Mouse (Mus musculus) forebrain, embryonic 14.5 days (tissue): ENCODE data around the gene Lbp. TPM values are rescaled to one million over a fixed set of nuclear protein-coding genes. Genes with fewer than 3 reads are reported as not detected.

ENCODE experiments used
- ATAC-seq: fragments of 200-750 bp; cut with Nextera tagmentation; 2 replicates; pipeline ENCODE4 v1.8.0; 2017; ENCODE audit warnings: mild to moderate bottlenecking, moderate library complexity
- DNase-seq: peaks from one replicate; pipeline ENCODE4 v3.0.0-alpha.2; 2015; ENCODE audit warnings: low spot score
- H3K27ac ChIP-seq: fragments of 300-500 bp; sonication (generic); 2 replicates; pipeline ENCODE4 v1.5.1; 2014; ENCODE audit warnings: low read depth, mild to moderate bottlenecking, control low read depth, low read length, moderate library complexity
- H3K27me3 ChIP-seq: fragments of 300-500 bp; sonication (generic); replicated peaks from 2 replicates; pipeline ENCODE4 v1.6.1; 2014; ENCODE audit warnings: low read length, control low read depth, mixed read lengths; ENCODE audit not compliant: control insufficient read depth, insufficient read depth
- H3K36me3 ChIP-seq: fragments of 300-500 bp; sonication (generic); 2 replicates; pipeline ENCODE4 v1.6.1; 2014; ENCODE audit warnings: low read length, control low read depth; ENCODE audit not compliant: control insufficient read depth, insufficient read depth
- H3K4me1 ChIP-seq: fragments of 300-500 bp; sonication (generic); 2 replicates; pipeline ENCODE4 v1.6.1; 2014; ENCODE audit warnings: antibody characterized with exemption, low read length, control low read depth; ENCODE audit not compliant: control insufficient read depth, insufficient read depth
- H3K4me2 ChIP-seq: fragments of 300-500 bp; sonication (generic); 2 replicates; pipeline ENCODE4 v1.6.1; 2014; ENCODE audit warnings: mild to moderate bottlenecking, control low read depth, low read length
- H3K4me3 ChIP-seq: fragments of 300-500 bp; sonication (generic); 2 replicates; pipeline ENCODE4 v1.5.1; 2014; ENCODE audit warnings: low read depth, low read length, control low read depth
- H3K9ac ChIP-seq: fragments of 300-500 bp; sonication (generic); 2 replicates; pipeline ENCODE4 v1.6.1; 2014; ENCODE audit warnings: mild to moderate bottlenecking, low read length, control low read depth, moderate library complexity
- H3K9me3 ChIP-seq: fragments of 300-500 bp; sonication (generic); replicated peaks from 2 replicates; pipeline ENCODE4 v1.6.1; 2016; ENCODE audit warnings: low read length, control low read depth, mixed read lengths; ENCODE audit not compliant: control insufficient read depth
- WGBS: fragments of 180-500 bp; shearing (Covaris S2); extraction: QIAGEN DNeasy Blood & Tissue Kit; methylation state at CpG from one replicate; pipeline ENCODE4 v1.1.7; 2014; 5-methylcytosine and 5-hydroxymethylcytosine counted together
- polyA plus RNA-seq: library from polyadenylated mRNA; unstranded; fragments of >200 nt; fragmentation: Nextera tagmentation; extraction: Ambion mirVana; gene quantifications from 2 replicates; pipeline ENCODE4 v1.2.1, GENCODE M21; 2014

Lbp gene
- polyA plus RNA-seq, result 2.6 and 3.0 TPM in 2 replicates

DNA sequence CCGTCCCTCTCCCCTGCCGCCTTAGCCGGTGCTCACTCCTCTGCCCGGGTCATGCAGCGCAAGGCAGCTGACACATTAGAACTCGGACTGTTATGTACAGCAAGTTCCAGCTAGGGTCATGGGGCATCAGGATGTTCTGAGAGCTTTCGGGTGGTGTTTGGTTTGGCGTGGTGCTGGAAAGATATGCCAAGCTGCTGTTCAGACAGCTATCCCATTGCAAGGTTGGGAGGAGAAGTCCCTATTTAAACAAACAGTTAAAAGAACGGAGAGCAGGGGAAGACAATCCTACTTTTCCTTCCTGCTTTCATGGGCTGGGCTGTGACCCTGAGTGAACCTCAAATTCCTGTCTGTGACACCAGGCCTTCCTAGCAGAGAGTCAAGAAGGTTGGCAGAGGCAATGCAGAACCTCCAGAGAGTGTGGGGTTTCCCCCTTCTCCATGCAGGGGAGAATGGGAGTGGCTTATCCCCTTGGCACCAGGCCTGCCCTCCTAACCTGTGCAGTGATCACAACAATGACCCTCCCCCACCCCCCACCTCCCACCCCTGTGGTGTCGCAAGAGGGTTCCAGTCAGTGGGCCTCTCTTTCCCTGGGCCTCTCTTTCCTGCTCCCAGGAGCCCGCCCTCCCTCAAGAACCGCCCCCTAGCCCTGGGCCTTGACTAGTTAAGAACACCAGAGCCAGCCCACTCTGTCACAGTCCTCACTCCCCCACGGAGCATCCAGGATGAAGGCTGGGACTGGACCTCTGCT is at the start of gene Lbp:
Gene Lbp, plus strand, starts transcription at position 546 of the 748 bp plus-strand sequence.
- Histone ChIP-seq H3K9me3 (no peaks in the 10 kb centered on the region), H3K27ac (no peak within 1 kb of the TSS), H3K9ac (no peak within 1 kb of the TSS), H3K4me1 (no peaks in the 10 kb centered on the region), H3K4me3 (no peak within 1 kb of the TSS), H3K27me3 (no peaks in the 10 kb centered on the region), H3K36me3 (no peaks in the 10 kb centered on the region), H3K4me2 (no peak within 1 kb of the TSS)
- DNase-seq (no peak), ATAC-seq (no peak)
- WGBS, result 50% methylated on average over 13 of the region's 13 CpGs

DNA sequence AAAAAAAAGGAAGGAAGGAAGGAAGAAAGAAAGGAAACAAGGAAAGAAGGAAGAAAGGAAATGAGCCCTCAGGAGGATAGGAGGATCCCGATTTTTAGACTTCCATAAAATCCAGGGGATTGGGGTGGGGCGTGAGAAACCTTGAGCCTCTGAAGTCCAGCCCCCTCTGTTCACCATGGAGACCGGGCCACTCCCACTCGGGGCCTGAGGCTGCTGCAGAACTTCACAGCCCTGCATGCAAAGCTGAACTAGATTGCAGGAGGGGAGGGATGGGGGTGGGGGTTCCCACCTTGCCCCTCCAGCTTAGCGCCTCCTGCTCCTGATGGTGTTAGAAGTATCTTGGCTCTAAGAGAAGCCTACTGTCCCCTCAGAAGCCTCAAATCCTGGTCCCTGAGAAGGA is 49.4 kb upstream of the Lbp start:
- no peak for DNase-seq
- WGBS, result 12% methylated on average over 5 of the region's 5 CpGs

DNA sequence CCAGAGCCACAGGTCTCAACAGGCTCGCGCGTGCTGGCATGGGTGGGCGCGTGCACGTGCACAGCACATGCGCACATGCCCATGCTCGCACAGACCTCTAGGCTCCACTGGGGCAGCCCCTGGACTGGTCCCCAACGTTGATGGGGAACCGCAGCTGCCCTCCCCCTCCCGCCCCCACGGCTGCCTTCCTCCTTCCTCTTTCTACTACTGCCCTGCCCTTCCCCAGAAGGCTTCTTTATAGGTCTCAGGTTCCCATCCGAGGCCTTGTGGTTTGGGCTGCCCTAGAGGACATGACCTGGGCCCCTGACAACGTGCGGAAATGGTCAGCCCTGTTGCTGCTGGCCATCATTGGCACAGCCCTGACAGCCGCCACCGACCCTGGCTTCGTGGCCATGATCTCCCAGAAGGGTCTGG is 48.3 kb upstream of the Lbp start, which contains the start of gene Bpi:
Gene Bpi, plus strand, starts transcription at position 90 of the 414 bp plus-strand sequence.
- H3K4me3 ChIP-seq, result no peak within 1 kb of the TSS
- H3K27me3 ChIP-seq, result no peaks in the 10 kb centered on the region
- H3K36me3 ChIP-seq, result no peaks in the 10 kb centered on the region
- WGBS, result 79% methylated on average over 18 of the region's 18 CpGs
- no peak within 1 kb of the TSS for H3K4me2 ChIP-seq
- H3K9ac ChIP-seq, result no peak within 1 kb of the TSS
- no peaks in the 10 kb centered on the region for H3K4me1 ChIP-seq
- no peaks in the 10 kb centered on the region for H3K9me3 ChIP-seq
- DNase-seq, result no peak
- no peak for ATAC-seq
- no peak within 1 kb of the TSS for H3K27ac ChIP-seq

More for the DNA sequence above, 49.4 kb upstream of the Lbp start:
- Histone ChIP-seq H3K36me3 (no peaks in the 10 kb centered on the region), H3K27me3 (no peaks in the 10 kb centered on the region), H3K4me2 (no peak overlapping the region), H3K4me1 (no peaks in the 10 kb centered on the region), H3K9ac (no peak overlapping the region), H3K27ac (no peak overlapping the region), H3K9me3 (no peaks in the 10 kb centered on the region), H3K4me3 (no peak overlapping the region)
- no peak for ATAC-seq

DNA sequence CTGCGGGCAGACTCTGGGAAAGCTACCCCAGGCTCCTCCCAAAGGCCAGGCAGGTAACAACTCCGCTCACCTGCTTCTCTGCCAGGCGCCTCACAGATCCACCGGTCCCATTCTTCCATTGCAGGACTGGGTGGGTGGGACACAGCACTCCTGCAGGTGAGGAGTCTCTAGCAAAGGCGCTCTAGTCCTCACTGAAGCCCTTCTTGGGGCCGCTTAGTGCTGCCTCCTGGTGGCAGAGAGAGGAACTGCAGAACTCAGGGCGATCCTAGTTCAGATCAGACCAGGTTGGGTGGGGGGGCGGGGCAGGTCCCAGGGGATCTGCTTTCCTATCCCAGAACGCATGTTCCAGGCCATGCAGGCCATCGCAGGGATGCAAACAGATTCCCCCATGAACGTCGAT is 47.5 kb upstream of the Lbp start:
- H3K4me2 ChIP-seq, result no peak overlapping the region
- no peaks in the 10 kb centered on the region for H3K4me1 ChIP-seq
- H3K36me3 ChIP-seq, result no peaks in the 10 kb centered on the region
- WGBS, result 14% methylated on average over 12 of the region's 12 CpGs
- DNase-seq (peak; percentile 73), ATAC-seq (peak; percentile 54)
- no peaks in the 10 kb centered on the region for H3K27me3 ChIP-seq
- no peaks in the 10 kb centered on the region for H3K9me3 ChIP-seq
- H3K4me3 ChIP-seq, result no peak overlapping the region
- H3K27ac ChIP-seq, result no peak overlapping the region
- H3K9ac ChIP-seq, result no peak overlapping the region

DNA sequence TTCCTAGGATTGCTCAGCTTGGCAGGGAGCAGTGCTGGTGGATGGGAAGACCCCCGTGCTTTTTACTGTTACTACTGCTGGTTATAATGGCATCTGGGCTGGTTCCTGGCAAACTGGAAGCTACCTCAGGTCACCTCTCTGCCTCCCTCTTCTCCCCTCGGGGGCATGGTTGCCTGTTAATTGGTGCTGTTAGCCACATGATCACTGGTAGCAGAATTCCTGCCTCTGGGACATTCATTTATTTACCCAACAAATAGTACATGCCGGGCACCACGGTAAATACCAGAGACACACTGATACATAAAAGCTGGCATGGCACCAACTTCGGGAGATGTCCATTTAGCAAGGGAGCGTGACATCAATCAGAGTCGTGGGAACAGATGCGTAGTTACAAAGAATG is 46.8 kb upstream of the Lbp start:
- DNase-seq (no peak), ATAC-seq (no peak)
- Histone ChIP-seq H3K27ac (no peak overlapping the region), H3K9ac (no peak overlapping the region), H3K36me3 (no peaks in the 10 kb centered on the region), H3K4me2 (no peak overlapping the region), H3K4me1 (no peaks in the 10 kb centered on the region), H3K9me3 (no peaks in the 10 kb centered on the region), H3K4me3 (no peak overlapping the region), H3K27me3 (no peaks in the 10 kb centered on the region)
- 75% methylated on average over 8 of the region's 8 CpGs for WGBS

DNA sequence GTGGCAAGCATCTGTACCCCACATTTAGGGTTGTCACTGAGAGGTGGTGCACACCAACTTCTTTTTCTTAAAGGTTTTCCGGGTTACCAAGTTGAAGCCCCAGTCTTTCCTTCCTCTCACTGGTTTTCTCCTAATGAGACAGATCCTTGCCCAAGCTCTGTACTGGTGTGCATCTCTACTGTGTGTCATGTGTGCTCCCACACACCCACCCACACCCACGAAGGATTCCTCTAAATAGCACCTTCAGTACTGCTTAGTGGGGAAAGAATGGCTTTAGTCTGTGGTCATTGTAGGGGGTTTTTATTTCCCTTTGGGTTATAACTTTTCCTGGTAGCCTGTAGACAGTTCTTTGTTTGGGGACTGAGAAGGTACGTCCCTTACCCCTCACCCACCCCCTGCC is 41.4 kb upstream of the Lbp start:
- DNase-seq (no peak), ATAC-seq (no peak)
- no peaks in the 10 kb centered on the region for H3K4me1 ChIP-seq
- no peak overlapping the region for H3K27ac ChIP-seq
- no peak overlapping the region for H3K4me2 ChIP-seq
- 75% methylated on average over 3 of the region's 3 CpGs for WGBS
- no peak overlapping the region for H3K9ac ChIP-seq
- no peaks in the 10 kb centered on the region for H3K9me3 ChIP-seq
- no peak overlapping the region for H3K4me3 ChIP-seq
- H3K27me3 ChIP-seq, result no peaks in the 10 kb centered on the region
- H3K36me3 ChIP-seq, result no peaks in the 10 kb centered on the region

DNA sequence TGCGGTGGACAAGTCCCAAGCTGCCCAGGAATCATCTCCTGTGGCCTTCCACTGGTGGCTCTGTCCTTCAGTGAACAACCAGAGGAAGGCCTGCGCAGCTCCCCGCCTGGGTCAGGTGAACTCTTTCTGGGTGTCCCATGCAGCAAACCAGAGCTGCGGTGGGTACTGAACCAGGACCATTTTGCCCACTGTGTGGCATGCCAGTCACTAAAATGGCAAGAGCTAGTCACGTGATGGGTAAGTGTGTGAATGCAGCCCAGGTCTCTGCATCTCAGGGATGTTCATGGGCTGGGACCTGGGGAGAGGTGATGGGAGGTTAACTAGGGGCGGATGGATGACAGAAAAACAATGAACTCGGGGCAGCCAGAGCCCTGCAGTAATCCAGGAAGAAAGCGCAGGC is 36.3 kb upstream of the Lbp start:
- Histone ChIP-seq H3K9ac (no peak overlapping the region), H3K27ac (no peak overlapping the region), H3K4me2 (no peak overlapping the region), H3K9me3 (no peaks in the 10 kb centered on the region), H3K4me3 (no peak overlapping the region), H3K4me1 (no peaks in the 10 kb centered on the region), H3K36me3 (no peaks in the 10 kb centered on the region), H3K27me3 (no peaks in the 10 kb centered on the region)
- DNase-seq (no peak), ATAC-seq (no peak)
- 78% methylated on average over 8 of the region's 8 CpGs for WGBS

DNA sequence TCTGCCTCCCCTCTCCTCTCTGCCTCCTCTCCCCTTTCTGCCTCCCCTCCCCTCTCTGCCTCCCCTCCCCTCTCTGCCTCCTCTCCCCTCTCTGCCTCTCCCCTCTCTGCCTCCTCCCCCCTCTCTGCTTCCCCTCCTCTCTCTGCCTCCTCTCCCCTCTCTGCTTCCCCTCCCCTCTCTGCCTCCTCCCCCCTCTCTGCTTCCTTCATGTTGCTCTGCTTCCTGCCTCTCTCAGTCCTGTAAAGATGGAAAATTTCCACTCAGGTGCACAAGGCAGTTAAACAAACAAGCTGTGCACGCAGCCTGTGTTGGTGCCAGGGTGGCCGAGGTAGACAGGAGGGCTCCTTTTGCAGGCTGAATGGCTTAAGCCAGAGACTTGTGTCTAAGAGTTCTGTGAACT is 32.6 kb upstream of the Lbp start:
- WGBS, result 23% methylated on average over 2 of the region's 2 CpGs
- H3K4me3 ChIP-seq, result no peak overlapping the region
- H3K9me3 ChIP-seq, result no peaks in the 10 kb centered on the region
- H3K27me3 ChIP-seq, result no peaks in the 10 kb centered on the region
- no peak overlapping the region for H3K27ac ChIP-seq
- H3K9ac ChIP-seq, result no peak overlapping the region
- ATAC-seq, result no peak
- peak; percentile 33 for DNase-seq
- H3K4me1 ChIP-seq, result no peaks in the 10 kb centered on the region
- H3K4me2 ChIP-seq, result no peak overlapping the region
- no peaks in the 10 kb centered on the region for H3K36me3 ChIP-seq

DNA sequence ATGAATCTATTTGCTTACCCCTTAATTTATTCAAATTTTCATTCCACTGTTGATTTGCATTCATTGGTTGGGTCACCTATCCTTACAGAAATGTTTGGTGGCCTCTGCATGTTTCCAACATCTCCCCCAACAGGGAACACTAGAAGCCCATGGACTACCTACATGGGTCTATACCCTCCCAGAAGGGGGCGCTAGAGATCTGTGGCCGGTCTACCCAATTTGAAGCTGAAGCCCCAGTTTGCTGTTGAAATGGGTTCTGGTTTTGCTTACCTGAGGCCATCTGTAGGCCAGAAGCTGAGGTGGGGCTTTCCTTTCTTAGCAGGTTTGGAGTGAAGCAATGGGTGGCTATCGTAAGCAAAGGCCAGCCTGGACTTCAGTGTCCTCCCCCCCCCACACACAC is 30.9 kb upstream of the Lbp start:
- ATAC-seq, result no peak
- no peak overlapping the region for H3K4me2 ChIP-seq
- no peaks in the 10 kb centered on the region for H3K36me3 ChIP-seq
- H3K4me1 ChIP-seq, result no peaks in the 10 kb centered on the region
- no peaks in the 10 kb centered on the region for H3K27me3 ChIP-seq
- no peak overlapping the region for H3K9ac ChIP-seq
- H3K27ac ChIP-seq, result no peak overlapping the region
- H3K9me3 ChIP-seq, result no peaks in the 10 kb centered on the region
- DNase-seq, result no peak
- 94% methylated on average over 3 of the region's 3 CpGs for WGBS
- H3K4me3 ChIP-seq, result no peak overlapping the region
